Mouse (Mus musculus): ENCODE results near the gene Lrmp. TPM values are rescaled to one million over a fixed set of nuclear protein-coding genes. Genes with fewer than 3 reads are reported as not detected.
A peak's percentile ranks its signal among the peaks of the same experiment; 100 is the strongest.

Lrmp gene
- polyA plus RNA-seq, 1 experiment from 2014 or later = 4.8 TPM

GRCm38 (mm10) chr6:145202432-145203125, 87.1 kb downstream of the Lrmp start:
- Histone ChIP-seq H3K9me3 (no peaks in the 10 kb centered on the region), H3K4me3 (no peak overlapping the region), H3K4me1 (0 out of 2 replicates have a peak, but pooled peaks cover 6% of the 10 kb centered on the region), H3K36me3 (no peaks in the 10 kb centered on the region), H3K27me3 (ENCODE audit: insufficient read depth, poor library complexity, severe bottlenecking) (no peaks in the 10 kb centered on the region), H3K27ac (no peak overlapping the region)
- WGBS = 79% methylated on average over 13 of the region's 13 CpGs
- peak; percentile 66 for DNase-seq (ENCODE audit: low spot score)

GRCm38 (mm10) chr6:145204440-145204839, 89.0 kb downstream of the Lrmp start:
- 90% methylated on average over 6 of the region's 6 CpGs for WGBS
- no peaks in the 10 kb centered on the region for H3K9me3 ChIP-seq
- H3K4me3 ChIP-seq = no peak overlapping the region
- H3K27ac ChIP-seq = no peak overlapping the region
- no peaks in the 10 kb centered on the region for H3K36me3 ChIP-seq
- peak; percentile 54 for DNase-seq (ENCODE audit: low spot score)
- 0 out of 2 replicates have a peak, but pooled peaks cover 6% of the 10 kb centered on the region for H3K4me1 ChIP-seq
- H3K27me3 ChIP-seq (ENCODE audit: insufficient read depth, poor library complexity, severe bottlenecking) = no peaks in the 10 kb centered on the region

- no peaks in the 10 kb centered on the region for H3K9me3 ChIP-seq
- H3K27me3 ChIP-seq (ENCODE audit: insufficient read depth, poor library complexity, severe bottlenecking) = no peaks in the 10 kb centered on the region
- 61% methylated on average over 10 of the region's 10 CpGs for WGBS
- no peak overlapping the region for H3K4me3 ChIP-seq
- DNase-seq (ENCODE audit: low spot score) = peak; percentile 61
- H3K4me1 ChIP-seq = peaks cover 10% of the 10 kb centered on the region; the same call in 1 of the 2 replicates
- no peaks in the 10 kb centered on the region for H3K36me3 ChIP-seq
- no peak overlapping the region for H3K27ac ChIP-seq
These were observed 89.7 kb downstream of the Lrmp start for GRCm38 (mm10) chr6:145205142-145205541.

- H3K4me3 ChIP-seq = peak overlapping the region; percentile 81
- no peak overlapping the region for H3K27ac ChIP-seq
- peaks cover 10% of the 10 kb centered on the region; the same call in 1 of the 2 replicates for H3K4me1 ChIP-seq
- WGBS = 40% methylated on average over 8 of the region's 8 CpGs
- no peaks in the 10 kb centered on the region for H3K9me3 ChIP-seq
- H3K36me3 ChIP-seq = no peaks in the 10 kb centered on the region
- no peaks in the 10 kb centered on the region for H3K27me3 ChIP-seq (ENCODE audit: insufficient read depth, poor library complexity, severe bottlenecking)
- no peak for DNase-seq (ENCODE audit: low spot score)
These were observed 94.7 kb downstream of the Lrmp start for GRCm38 (mm10) chr6:145210056-145210680.

GRCm38 (mm10) chr6:145210816-145211338, 95.4 kb downstream of the Lrmp start, which contains the start of the genes Casc1 and Etfrf1:
Gene Casc1 (minus strand): TSS chr6:145211005.
Gene Etfrf1 (plus strand): TSS chr6:145211134.
- Histone ChIP-seq H3K4me3 (peak within 1 kb of the TSS; percentile 81), H3K27ac (peak within 1 kb of the TSS; percentile 97), H3K27me3 (ENCODE audit: insufficient read depth, poor library complexity, severe bottlenecking) (no peaks in the 10 kb centered on the region), H3K36me3 (peaks cover 2% of the 10 kb centered on the region), H3K9me3 (no peaks in the 10 kb centered on the region), H3K4me1 (peaks cover 10% of the 10 kb centered on the region; the same call in 1 of the 2 replicates)
- DNase-seq (ENCODE audit: low spot score) = peak; percentile 100
- under 1% methylated on average over 36 of the region's 36 CpGs for WGBS

- H3K36me3 ChIP-seq = peaks cover 8% of the 10 kb centered on the region
- WGBS = 3% methylated on average over 21 of the region's 21 CpGs
- H3K27ac ChIP-seq = peak overlapping the region; percentile 97
- no peak for DNase-seq (ENCODE audit: low spot score)
- no peaks in the 10 kb centered on the region for H3K27me3 ChIP-seq (ENCODE audit: insufficient read depth, poor library complexity, severe bottlenecking)
- peaks cover 10% of the 10 kb centered on the region; the same call in 1 of the 2 replicates for H3K4me1 ChIP-seq
- H3K9me3 ChIP-seq = no peaks in the 10 kb centered on the region
- peak overlapping the region; percentile 81 for H3K4me3 ChIP-seq
These were observed 96.2 kb downstream of the Lrmp start for GRCm38 (mm10) chr6:145211376-145212305.

- peaks cover 16% of the 10 kb centered on the region for H3K36me3 ChIP-seq
- DNase-seq (ENCODE audit: low spot score) = no peak
- H3K27me3 ChIP-seq (ENCODE audit: insufficient read depth, poor library complexity, severe bottlenecking) = no peaks in the 10 kb centered on the region
- H3K27ac ChIP-seq = no peak overlapping the region
- peaks cover 10% of the 10 kb centered on the region; the same call in 1 of the 2 replicates for H3K4me1 ChIP-seq
- no peak overlapping the region for H3K4me3 ChIP-seq
- WGBS = 92% methylated on average over 2 of the region's 2 CpGs
- H3K9me3 ChIP-seq = no peaks in the 10 kb centered on the region
These were observed 98.5 kb downstream of the Lrmp start for GRCm38 (mm10) chr6:145213916-145214315.

- no peak for DNase-seq (ENCODE audit: low spot score)
- WGBS = 90% methylated on average over 3 of the region's 3 CpGs
- Histone ChIP-seq H3K4me1 (peaks cover 4% of the 10 kb centered on the region; the same call in 1 of the 2 replicates), H3K36me3 (peaks cover 28% of the 10 kb centered on the region), H3K27me3 (ENCODE audit: insufficient read depth, poor library complexity, severe bottlenecking) (no peaks in the 10 kb centered on the region), H3K27ac (no peak overlapping the region), H3K9me3 (no peaks in the 10 kb centered on the region), H3K4me3 (no peak overlapping the region)
These were observed 100.4 kb downstream of the Lrmp start for GRCm38 (mm10) chr6:145215826-145216225.

GRCm38 (mm10) chr6:145224246-145224645, 108.8 kb downstream of the Lrmp start:
- 95% methylated on average over 6 of the region's 6 CpGs for WGBS
- H3K27ac ChIP-seq = no peak overlapping the region
- no peak for DNase-seq (ENCODE audit: low spot score)
- no peaks in the 10 kb centered on the region for H3K9me3 ChIP-seq
- H3K27me3 ChIP-seq (ENCODE audit: insufficient read depth, poor library complexity, severe bottlenecking) = no peaks in the 10 kb centered on the region
- peaks cover 12% of the 10 kb centered on the region for H3K36me3 ChIP-seq
- H3K4me1 ChIP-seq = no peaks in the 10 kb centered on the region
- H3K4me3 ChIP-seq = no peak overlapping the region

Other genes starting within 250 kb of the Lrmp start
- 33.2 and 49.6 TPM in 2 replicates for gene Bcat1, start 39.5 kb upstream of the Lrmp start, polyA plus RNA-seq (2016; fragmentation: Nextera tagmentation; extraction: Ambion mirVana)
- gene Casc1, start 95.4 kb downstream of the Lrmp start, polyA plus RNA-seq (2016; fragmentation: Nextera tagmentation; extraction: Ambion mirVana) = 0.38 and 0.45 TPM in 2 replicates
- 53.3 and 57.3 TPM in 2 replicates for gene Etfrf1, start 95.5 kb downstream of the Lrmp start, polyA plus RNA-seq (2016; fragmentation: Nextera tagmentation; extraction: Ambion mirVana)
- gene Kras, start 134.6 kb downstream of the Lrmp start, polyA plus RNA-seq (2016; fragmentation: Nextera tagmentation; extraction: Ambion mirVana) = 45.2 and 70.6 TPM in 2 replicates

Data from heart, embryonic 10.5 days (tissue).